Mouse (Mus musculus) kidney, postnatal 25 days (tissue): ENCODE results near the gene Arid3a.

ENCODE experiments used
- DNase-seq, 2 experiments: peaks; one replicate each; pipeline ENCODE4 v3.0.0; 2021; ENCODE audit warnings: mixed read lengths in 2 of 2

The Arid3a gene

GRCm38 (mm10) chr10:79928030-79928694, 1.3 kb downstream of the Arid3a start:
- peak; percentile 47 to 72 for DNase-seq

GRCm38 (mm10) chr10:79928907-79929701, 2.3 kb downstream of the Arid3a start:
- DNase-seq: no peak

GRCm38 (mm10) chr10:79929967-79930825, 3.4 kb downstream of the Arid3a start:
- no peak for DNase-seq

- no peak for DNase-seq
Observed at GRCm38 (mm10) chr10:79930826-79931186, 4.0 kb downstream of the Arid3a start.

- DNase-seq: no peak
Observed at GRCm38 (mm10) chr10:79931797-79932196, 5.0 kb downstream of the Arid3a start.

GRCm38 (mm10) chr10:79932736-79933135, 5.9 kb downstream of the Arid3a start:
- DNase-seq: peak; percentile 61 to 80

GRCm38 (mm10) chr10:79933145-79933679, 6.4 kb downstream of the Arid3a start:
- DNase-seq: peak; percentile 61 to 64

GRCm38 (mm10) chr10:79933861-79934260, 7.0 kb downstream of the Arid3a start:
- no peak for DNase-seq

GRCm38 (mm10) chr10:79934272-79934721, 7.5 kb downstream of the Arid3a start:
- DNase-seq: peak; percentile 88 to 95

- no peak for DNase-seq
Observed at GRCm38 (mm10) chr10:79934794-79935569, 8.1 kb downstream of the Arid3a start.

GRCm38 (mm10) chr10:79936284-79936910, 9.6 kb downstream of the Arid3a start:
- DNase-seq: peak; percentile 89 to 91

- DNase-seq: peak; percentile 82 to 92
Observed at GRCm38 (mm10) chr10:79936911-79937441, 10.1 kb downstream of the Arid3a start.

- peak; percentile 68 to 89 for DNase-seq
Observed at GRCm38 (mm10) chr10:79937775-79938526, 11.1 kb downstream of the Arid3a start.

GRCm38 (mm10) chr10:79940749-79941148, 13.9 kb downstream of the Arid3a start:
- no peak for DNase-seq

GRCm38 (mm10) chr10:79942988-79943387, 16.1 kb downstream of the Arid3a start:
- no peak for DNase-seq

GRCm38 (mm10) chr10:79943471-79943901, 16.6 kb downstream of the Arid3a start:
- DNase-seq: no peak

GRCm38 (mm10) chr10:79945507-79946234, 18.8 kb downstream of the Arid3a start:
- peak; percentile 64 to 91 for DNase-seq

- DNase-seq: no peak
Observed at GRCm38 (mm10) chr10:79946752-79947322, 20.0 kb downstream of the Arid3a start.

- DNase-seq: no peak
Observed at GRCm38 (mm10) chr10:79947502-79947901, 20.7 kb downstream of the Arid3a start.
